Mouse (Mus musculus): ENCODE results near the gene Olfr685. TPM values are rescaled to one million over a fixed set of nuclear protein-coding genes. Genes with fewer than 3 reads are reported as not detected.

The Olfr685 gene
- not detected in 2 replicates for polyA plus RNA-seq (2012; rRNA removed)

- WGBS = 82% methylated on average over 1 of the region's 1 CpGs
- H3K4me1 ChIP-seq (ENCODE audit: control insufficient read depth, insufficient read depth, low read length) = no peaks in the 10 kb centered on the region
- TF ChIP-seq CTCF (IDR thresholded peaks at IDR 0.05; ENCODE audit: insufficient read depth, low read length) = no peak
- no peak for TF ChIP-seq POLR2A (IDR thresholded peaks at IDR 0.05; ENCODE audit: borderline replicate concordance, extremely low read depth, low read depth, low read length)
- no peak for DNase-seq
- no peak within 1 kb of the TSS for H3K4me3 ChIP-seq (replicated peaks; ENCODE audit: extremely low read depth, low read depth, low read length)
Observed at GRCm38 (mm10) chr7:105185912-105186311, at the start of gene Olfr685. Gene Olfr685 (minus strand): TSS chr7:105186012.

- no peak for TF ChIP-seq POLR2A (IDR thresholded peaks at IDR 0.05; ENCODE audit: borderline replicate concordance, extremely low read depth, low read depth, low read length)
- 71% methylated on average over 2 of the region's 2 CpGs for WGBS
- no peak for DNase-seq
- H3K4me3 ChIP-seq (replicated peaks; ENCODE audit: extremely low read depth, low read depth, low read length) = no peak overlapping the region
- H3K4me1 ChIP-seq (ENCODE audit: control insufficient read depth, insufficient read depth, low read length) = peaks cover 4% of the 10 kb centered on the region
Observed at GRCm38 (mm10) chr7:105229386-105229785, 43.6 kb upstream of the Olfr685 start.

GRCm38 (mm10) chr7:105228138-105228537, 42.3 kb upstream of the Olfr685 start:
- DNase-seq = no peak
- WGBS = 61% methylated on average over 1 of the region's 1 CpGs
- TF ChIP-seq POLR2A (IDR thresholded peaks at IDR 0.05; ENCODE audit: borderline replicate concordance, extremely low read depth, low read depth, low read length) (no peak), CTCF (IDR thresholded peaks at IDR 0.05; ENCODE audit: insufficient read depth, low read length) (no peak)
- peaks cover 4% of the 10 kb centered on the region for H3K4me1 ChIP-seq (ENCODE audit: control insufficient read depth, insufficient read depth, low read length)
- no peak overlapping the region for H3K4me3 ChIP-seq (replicated peaks; ENCODE audit: extremely low read depth, low read depth, low read length)

GRCm38 (mm10) chr7:105226703-105227102, 40.9 kb upstream of the Olfr685 start:
- Histone ChIP-seq H3K4me1 (ENCODE audit: control insufficient read depth, insufficient read depth, low read length) (peaks cover 4% of the 10 kb centered on the region), H3K4me3 (replicated peaks; ENCODE audit: extremely low read depth, low read depth, low read length) (no peak overlapping the region)
- DNase-seq = no peak
- TF ChIP-seq CTCF (IDR thresholded peaks at IDR 0.05; ENCODE audit: insufficient read depth, low read length) = no peak
- TF ChIP-seq POLR2A (IDR thresholded peaks at IDR 0.05; ENCODE audit: borderline replicate concordance, extremely low read depth, low read depth, low read length) = no peak

- TF ChIP-seq POLR2A (IDR thresholded peaks at IDR 0.05; ENCODE audit: borderline replicate concordance, extremely low read depth, low read depth, low read length) = no peak
- TF ChIP-seq CTCF (IDR thresholded peaks at IDR 0.05; ENCODE audit: insufficient read depth, low read length) = no peak
- H3K4me3 ChIP-seq (replicated peaks; ENCODE audit: extremely low read depth, low read depth, low read length) = no peak overlapping the region
- peaks cover 4% of the 10 kb centered on the region for H3K4me1 ChIP-seq (ENCODE audit: control insufficient read depth, insufficient read depth, low read length)
- DNase-seq = no peak
Observed at GRCm38 (mm10) chr7:105226072-105226471, 40.3 kb upstream of the Olfr685 start.

GRCm38 (mm10) chr7:105218281-105218680, 32.5 kb upstream of the Olfr685 start:
- Histone ChIP-seq H3K4me1 (ENCODE audit: control insufficient read depth, insufficient read depth, low read length) (no peaks in the 10 kb centered on the region; the same call in 1 of the 2 replicates), H3K4me3 (replicated peaks; ENCODE audit: extremely low read depth, low read depth, low read length) (no peak overlapping the region)
- TF ChIP-seq POLR2A (IDR thresholded peaks at IDR 0.05; ENCODE audit: borderline replicate concordance, extremely low read depth, low read depth, low read length) (no peak), CTCF (IDR thresholded peaks at IDR 0.05; ENCODE audit: insufficient read depth, low read length) (no peak)
- DNase-seq = no peak
- 76% methylated on average over 4 of the region's 4 CpGs for WGBS

- TF ChIP-seq CTCF (IDR thresholded peaks at IDR 0.05; ENCODE audit: insufficient read depth, low read length) (no peak), POLR2A (IDR thresholded peaks at IDR 0.05; ENCODE audit: borderline replicate concordance, extremely low read depth, low read depth, low read length) (no peak)
- Histone ChIP-seq H3K4me1 (ENCODE audit: control insufficient read depth, insufficient read depth, low read length) (no peaks in the 10 kb centered on the region; the same call in 1 of the 2 replicates), H3K4me3 (replicated peaks; ENCODE audit: extremely low read depth, low read depth, low read length) (no peak overlapping the region)
- 60% methylated on average over 1 of the region's 1 CpGs for WGBS
- DNase-seq = no peak
Observed at GRCm38 (mm10) chr7:105214761-105215160, 28.9 kb upstream of the Olfr685 start.

- DNase-seq = no peak
- TF ChIP-seq POLR2A (IDR thresholded peaks at IDR 0.05; ENCODE audit: borderline replicate concordance, extremely low read depth, low read depth, low read length) (no peak), CTCF (IDR thresholded peaks at IDR 0.05; ENCODE audit: insufficient read depth, low read length) (no peak)
- Histone ChIP-seq H3K4me1 (ENCODE audit: control insufficient read depth, insufficient read depth, low read length) (no peaks in the 10 kb centered on the region), H3K4me3 (replicated peaks; ENCODE audit: extremely low read depth, low read depth, low read length) (no peak within 1 kb of the TSS)
Observed at GRCm38 (mm10) chr7:105207385-105207784, 21.6 kb upstream of the Olfr685 start, which contains the start of gene Olfr686. Gene Olfr686 (minus strand): TSS chr7:105207485.

- TF ChIP-seq POLR2A (IDR thresholded peaks at IDR 0.05; ENCODE audit: borderline replicate concordance, extremely low read depth, low read depth, low read length) = no peak
- no peak for TF ChIP-seq CTCF (IDR thresholded peaks at IDR 0.05; ENCODE audit: insufficient read depth, low read length)
- no peak for DNase-seq
- no peak overlapping the region for H3K4me3 ChIP-seq (replicated peaks; ENCODE audit: extremely low read depth, low read depth, low read length)
- 37% methylated on average over 4 of the region's 4 CpGs for WGBS
- no peaks in the 10 kb centered on the region for H3K4me1 ChIP-seq (ENCODE audit: control insufficient read depth, insufficient read depth, low read length)
Observed at GRCm38 (mm10) chr7:105170773-105171172, 15.0 kb downstream of the Olfr685 start.

- Histone ChIP-seq H3K4me1 (ENCODE audit: control insufficient read depth, insufficient read depth, low read length) (no peaks in the 10 kb centered on the region), H3K4me3 (replicated peaks; ENCODE audit: extremely low read depth, low read depth, low read length) (no peak within 1 kb of the TSS)
- DNase-seq = no peak
- TF ChIP-seq POLR2A (IDR thresholded peaks at IDR 0.05; ENCODE audit: borderline replicate concordance, extremely low read depth, low read depth, low read length) (no peak), CTCF (IDR thresholded peaks at IDR 0.05; ENCODE audit: insufficient read depth, low read length) (no peak)
- 60% methylated on average over 1 of the region's 1 CpGs for WGBS
Observed at GRCm38 (mm10) chr7:105163553-105163952, 22.3 kb downstream of the Olfr685 start, which contains the start of gene Olfr684. Gene Olfr684 (minus strand): TSS chr7:105163653.
